Mouse (Mus musculus) midbrain, embryonic 14.5 days (tissue): ENCODE measurements at regions not wholly inside any gene's neighbourhood (a gene's known extent, or its start where the extent isn't known, plus 50 kb on each side); places are given as distances from the start of the nearest gene placed in this dataset.

Experiments used
- ATAC-seq: fragments of 200-750 bp; cut with Nextera tagmentation; 2 replicates; pipeline ENCODE4 v1.8.0; 2017; ENCODE audit warnings: moderate number of reproducible peaks, moderate library complexity; ENCODE audit not compliant: low FRiP score, low TSS enrichment
- DNase-seq: peaks from one replicate; pipeline ENCODE4 v3.0.0-alpha.2; 2015
- H3K27ac ChIP-seq: fragments of 300-500 bp; sonication (generic); replicated peaks from 2 replicates; pipeline ENCODE4 v1.5.1; 2014; ENCODE audit warnings: mild to moderate bottlenecking, low read depth, low read length, moderate library complexity
- H3K27me3 ChIP-seq: fragments of 300-500 bp; sonication (generic); 2 replicates; pipeline ENCODE4 v1.6.1; 2014; ENCODE audit warnings: low read length, control low read depth, mixed read lengths; ENCODE audit not compliant: control insufficient read depth, insufficient read depth
- H3K36me3 ChIP-seq: fragments of 300-500 bp; sonication (generic); 2 replicates; pipeline ENCODE4 v1.6.1; 2014; ENCODE audit warnings: low read length, control low read depth; ENCODE audit not compliant: control insufficient read depth, insufficient read depth
- H3K4me1 ChIP-seq: fragments of 300-500 bp; sonication (generic); 2 replicates; pipeline ENCODE4 v1.6.1; 2014; ENCODE audit warnings: mild to moderate bottlenecking, antibody characterized with exemption, low read length, control low read depth; ENCODE audit not compliant: control insufficient read depth, insufficient read depth
- H3K4me2 ChIP-seq: fragments of 300-500 bp; sonication (generic); 2 replicates; pipeline ENCODE4 v1.6.1; 2014; ENCODE audit warnings: mild to moderate bottlenecking, low read length, moderate library complexity
- H3K4me3 ChIP-seq: fragments of 300-500 bp; sonication (generic); replicated peaks from 2 replicates; pipeline ENCODE4 v1.5.1; 2014; ENCODE audit warnings: low read depth, low read length
- H3K9ac ChIP-seq: fragments of 300-500 bp; sonication (generic); replicated peaks from 2 replicates; pipeline ENCODE4 v1.6.1; 2014; ENCODE audit warnings: mild to moderate bottlenecking, low read length, moderate library complexity
- H3K9me3 ChIP-seq: fragments of 300-500 bp; sonication (generic); 2 replicates; pipeline ENCODE4 v1.6.1; 2016; ENCODE audit warnings: low read length, control low read depth, mixed read lengths; ENCODE audit not compliant: control insufficient read depth
- WGBS: fragments of 180-500 bp; shearing (Covaris S2); extraction: QIAGEN DNeasy Blood & Tissue Kit; methylation state at CpG from one replicate; pipeline ENCODE4 v1.1.7; 2014; 5-methylcytosine and 5-hydroxymethylcytosine counted together

DNA sequence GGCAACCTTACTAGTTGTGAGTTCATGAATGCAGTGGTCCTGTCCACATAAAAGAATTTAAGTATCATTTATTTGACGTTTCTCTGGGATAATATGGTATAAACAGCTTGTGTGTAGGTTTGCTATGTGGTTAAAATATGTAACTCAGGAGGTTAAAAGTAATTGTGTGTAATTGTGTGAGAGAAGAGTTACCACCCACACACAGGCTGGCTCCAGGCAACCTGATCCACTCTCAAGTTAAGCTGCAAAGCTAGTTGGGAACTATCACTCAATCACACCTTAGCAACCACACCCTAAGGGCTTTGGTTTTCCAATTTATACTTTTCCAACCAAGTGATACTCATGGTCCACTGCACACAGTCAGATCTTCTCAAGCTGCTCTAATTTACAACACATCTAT is 157.5 kb downstream of the Arl4a start:
- no peak overlapping the region for H3K4me3 ChIP-seq
- no peaks in the 10 kb centered on the region for H3K36me3 ChIP-seq
- no peaks in the 10 kb centered on the region for H3K9me3 ChIP-seq
- no peak overlapping the region for H3K9ac ChIP-seq
- DNase-seq, result no peak
- no peak overlapping the region for H3K27ac ChIP-seq
- no peak for ATAC-seq
- H3K4me1 ChIP-seq, result no peaks in the 10 kb centered on the region
- 86% methylated on average over 1 of the region's 1 CpGs for WGBS
- no peak overlapping the region for H3K4me2 ChIP-seq
- H3K27me3 ChIP-seq, result no peaks in the 10 kb centered on the region

DNA sequence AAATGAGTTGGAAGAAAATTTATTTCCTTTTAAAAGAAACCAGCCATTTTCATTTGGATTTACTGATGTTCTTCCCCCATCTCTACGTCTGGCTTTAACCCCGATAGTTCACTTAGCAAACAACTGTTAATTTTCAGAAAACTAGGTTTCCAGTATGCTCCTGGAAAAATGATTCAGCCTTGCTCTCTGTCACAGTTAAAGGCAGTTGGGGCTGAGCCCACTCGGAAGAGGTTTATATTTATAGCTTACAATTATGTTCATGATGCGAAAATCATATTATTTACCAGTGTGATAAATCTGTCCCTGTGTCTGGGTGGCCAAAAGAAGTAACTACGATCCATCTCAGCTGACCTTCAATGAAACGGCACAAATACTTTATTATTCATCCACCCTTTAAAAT is 163.9 kb downstream of the Arl4a start:
- no peak for DNase-seq
- no peaks in the 10 kb centered on the region for H3K9me3 ChIP-seq
- H3K9ac ChIP-seq, result no peak overlapping the region
- H3K4me2 ChIP-seq, result no peak overlapping the region
- H3K36me3 ChIP-seq, result no peaks in the 10 kb centered on the region
- no peaks in the 10 kb centered on the region for H3K4me1 ChIP-seq
- H3K27ac ChIP-seq, result no peak overlapping the region
- no peak overlapping the region for H3K4me3 ChIP-seq
- no peak for ATAC-seq
- WGBS, result 94% methylated on average over 6 of the region's 6 CpGs
- H3K27me3 ChIP-seq, result no peaks in the 10 kb centered on the region

DNA sequence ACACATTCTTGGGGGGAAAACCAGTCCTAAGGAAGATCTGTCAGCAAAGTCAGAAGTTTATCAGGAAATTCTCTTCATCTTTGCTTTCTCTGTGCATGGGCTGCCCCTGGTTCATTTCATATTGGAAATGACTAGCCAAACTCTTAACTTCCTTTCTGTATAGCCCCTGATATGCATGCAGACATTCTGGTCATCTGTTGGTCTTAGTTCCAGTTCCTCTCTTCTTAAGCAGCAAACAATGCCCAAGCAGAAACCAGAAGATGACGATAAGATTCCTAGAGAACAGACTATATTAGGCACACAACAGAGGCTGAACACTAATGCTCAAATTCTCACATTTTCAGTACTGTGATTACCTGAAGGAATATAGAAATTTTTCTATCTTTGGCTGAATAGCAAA is 176.0 kb downstream of the Arl4a start:
- 79% methylated on average over 1 of the region's 1 CpGs for WGBS
- H3K4me3 ChIP-seq, result no peak overlapping the region
- DNase-seq (no peak), ATAC-seq (no peak)
- no peak overlapping the region for H3K27ac ChIP-seq
- H3K9me3 ChIP-seq, result no peaks in the 10 kb centered on the region
- H3K36me3 ChIP-seq, result no peaks in the 10 kb centered on the region
- H3K9ac ChIP-seq, result no peak overlapping the region
- no peak overlapping the region for H3K4me2 ChIP-seq
- no peaks in the 10 kb centered on the region for H3K27me3 ChIP-seq
- no peaks in the 10 kb centered on the region for H3K4me1 ChIP-seq

DNA sequence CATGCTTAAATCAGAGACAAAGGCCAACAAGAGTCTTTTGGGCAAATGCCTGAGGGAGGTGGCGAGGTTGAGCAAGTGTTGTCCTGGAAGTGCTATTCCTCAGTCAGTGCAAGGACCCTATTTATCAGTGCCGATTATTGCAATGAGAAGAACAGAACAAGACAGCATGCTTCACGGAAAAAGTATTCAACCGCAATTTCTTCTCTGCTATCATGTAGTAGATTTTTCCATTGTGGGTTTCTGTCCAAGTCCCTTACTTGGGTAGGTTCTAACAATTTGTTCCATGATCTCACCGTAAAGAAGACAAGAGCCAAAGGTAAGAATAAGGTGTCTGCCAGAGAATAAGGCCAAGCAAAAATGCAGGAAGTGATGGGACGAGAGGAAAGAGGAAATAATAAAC is 186.2 kb downstream of the Arl4a start:
- H3K9me3 ChIP-seq, result no peaks in the 10 kb centered on the region
- 90% methylated on average over 6 of the region's 6 CpGs for WGBS
- DNase-seq (no peak), ATAC-seq (no peak)
- no peak overlapping the region for H3K4me2 ChIP-seq
- no peaks in the 10 kb centered on the region for H3K27me3 ChIP-seq
- no peak overlapping the region for H3K9ac ChIP-seq
- no peak overlapping the region for H3K27ac ChIP-seq
- no peaks in the 10 kb centered on the region for H3K36me3 ChIP-seq
- H3K4me1 ChIP-seq, result no peaks in the 10 kb centered on the region
- no peak overlapping the region for H3K4me3 ChIP-seq

- Histone ChIP-seq H3K9ac (no peak overlapping the region), H3K27me3 (no peaks in the 10 kb centered on the region), H3K27ac (no peak overlapping the region), H3K36me3 (no peaks in the 10 kb centered on the region), H3K4me3 (no peak overlapping the region), H3K4me2 (no peak overlapping the region), H3K4me1 (no peaks in the 10 kb centered on the region), H3K9me3 (no peaks in the 10 kb centered on the region)
- DNase-seq (no peak), ATAC-seq (no peak)
- 77% methylated on average over 3 of the region's 3 CpGs for WGBS
These were observed 188.3 kb downstream of the Arl4a start for GRCm38 (mm10) chr12:39849346-39850058.

- Histone ChIP-seq H3K4me1 (no peaks in the 10 kb centered on the region), H3K9me3 (no peaks in the 10 kb centered on the region), H3K4me3 (no peak overlapping the region), H3K27ac (no peak overlapping the region), H3K9ac (no peak overlapping the region), H3K4me2 (no peak overlapping the region), H3K36me3 (no peaks in the 10 kb centered on the region), H3K27me3 (no peaks in the 10 kb centered on the region)
- no peak for DNase-seq
- WGBS, result 97% methylated on average over 2 of the region's 2 CpGs
- ATAC-seq, result no peak
These were observed 197.2 kb downstream of the Arl4a start for GRCm38 (mm10) chr12:39840615-39841014.

GRCm38 (mm10) chr12:39840179-39840578 is 197.6 kb downstream of the Arl4a start:
- H3K27me3 ChIP-seq, result no peaks in the 10 kb centered on the region
- no peak overlapping the region for H3K9ac ChIP-seq
- ATAC-seq (no peak), DNase-seq (no peak)
- 76% methylated on average over 1 of the region's 1 CpGs for WGBS
- no peak overlapping the region for H3K27ac ChIP-seq
- H3K36me3 ChIP-seq, result no peaks in the 10 kb centered on the region
- no peak overlapping the region for H3K4me2 ChIP-seq
- no peaks in the 10 kb centered on the region for H3K9me3 ChIP-seq
- no peak overlapping the region for H3K4me3 ChIP-seq
- no peaks in the 10 kb centered on the region for H3K4me1 ChIP-seq

GRCm38 (mm10) chr12:39831079-39831478 is 206.7 kb downstream of the Arl4a start:
- Histone ChIP-seq H3K27me3 (no peaks in the 10 kb centered on the region), H3K4me1 (no peaks in the 10 kb centered on the region), H3K9me3 (no peaks in the 10 kb centered on the region), H3K27ac (no peak overlapping the region), H3K4me2 (no peak overlapping the region), H3K36me3 (no peaks in the 10 kb centered on the region), H3K9ac (no peak overlapping the region), H3K4me3 (no peak overlapping the region)
- DNase-seq (no peak), ATAC-seq (no peak)
- 81% methylated on average over 7 of the region's 7 CpGs for WGBS

DNA sequence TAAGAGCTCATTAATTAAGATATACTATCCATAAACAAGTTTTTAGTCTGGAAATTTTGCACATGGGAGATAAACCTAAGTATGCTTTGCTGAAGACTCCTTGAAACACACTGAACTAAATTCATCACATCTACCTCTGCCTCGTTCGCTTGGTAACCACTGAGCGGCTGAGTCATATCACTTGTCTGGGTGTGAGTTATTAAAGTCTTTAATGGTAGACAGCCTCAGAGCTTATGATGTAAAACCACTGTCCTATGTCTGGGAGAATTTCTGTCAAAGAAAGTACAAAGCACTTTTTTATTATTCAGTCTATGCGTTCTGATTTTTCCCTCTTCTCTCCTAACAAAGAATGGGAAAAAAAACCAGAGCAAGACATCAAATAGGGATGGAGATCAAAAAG is 207.3 kb downstream of the Arl4a start:
- peak; percentile 9 for DNase-seq
- no peaks in the 10 kb centered on the region for H3K27me3 ChIP-seq
- H3K4me3 ChIP-seq, result no peak overlapping the region
- no peaks in the 10 kb centered on the region for H3K9me3 ChIP-seq
- no peak; the same call in 1 of the 2 replicates for ATAC-seq
- H3K4me1 ChIP-seq, result no peaks in the 10 kb centered on the region
- no peaks in the 10 kb centered on the region for H3K36me3 ChIP-seq
- H3K4me2 ChIP-seq, result no peak overlapping the region
- WGBS, result 81% methylated on average over 4 of the region's 4 CpGs
- no peak overlapping the region for H3K9ac ChIP-seq
- H3K27ac ChIP-seq, result no peak overlapping the region
